Comparison of ENCODE assay signal across 1 mouse cellular context in the genomic region with DNA sequence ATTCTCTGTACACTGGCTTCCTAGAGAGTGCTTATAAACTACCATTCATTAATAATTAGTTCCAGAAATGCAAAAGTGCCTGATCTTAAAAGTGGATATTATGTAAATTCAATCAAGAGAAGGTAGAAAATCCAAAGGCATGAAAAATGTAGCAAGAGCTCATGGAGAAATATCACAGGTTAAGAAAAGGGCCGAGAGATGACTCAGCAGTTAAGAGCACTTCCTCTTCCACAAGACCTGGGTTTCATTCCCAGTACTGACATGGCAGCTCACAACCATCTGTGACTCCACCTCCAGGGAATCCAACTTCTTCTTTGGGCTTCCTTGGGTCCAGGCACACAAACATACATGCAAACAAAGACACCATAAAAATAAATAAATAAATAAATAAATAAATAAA.
A peak's percentile ranks its signal among the peaks of the same experiment; 100 is the strongest.
TF ChIP-seq lines count a peak whose summit lies in the region.

No protein-coding gene starts in this region.

TF ChIP-seq in MEL, 35 proteins besides CTCF, POLR2A, EP300 and RAD21 (continued from another document):
- TF ChIP-seq MYC (IDR thresholded peaks at IDR 0.05; ENCODE audit: low read depth, low read length) (0 out of 2 replicates have a peak, but pooled peaks have one; percentile 42), MXI1 (IDR thresholded peaks at IDR 0.05; ENCODE audit: low read depth, low read length) (no peak; the same call in 1 of the 2 replicates), GATA1 (IDR thresholded peaks at IDR 0.05; ENCODE audit: low read depth, low read length) (no peak), E2F4 (IDR thresholded peaks at IDR 0.05; ENCODE audit: borderline replicate concordance, low read depth, low read length) (no peak), MYB (IDR thresholded peaks at IDR 0.05; ENCODE audit: low read depth, low read length) (no peak), CHD1 (IDR thresholded peaks at IDR 0.05; ENCODE audit: low read depth, low read length) (no peak), JUND (IDR thresholded peaks at IDR 0.05; ENCODE audit: low read depth, low read length) (no peak), MAX (IDR thresholded peaks at IDR 0.05; ENCODE audit: low read length) (0 out of 2 replicates have a peak, but pooled peaks have one; percentile 43)
